ENCODE assay signal across 9 mouse cellular contexts in genomic region chr5:139724336-139725116, GRCm38 (mm10). TPM values are rescaled to one million over a fixed set of nuclear protein-coding genes. Genes with fewer than 3 reads are reported as not detected.
A peak's percentile ranks its signal among the peaks of the same experiment; 100 is the strongest.
DNase-seq lines count a peak whose midpoint lies in the region; ATAC-seq and TF ChIP-seq lines count a peak whose summit lies in the region.
"Had no signal": no experiment of that assay in that cellular context is flagged by ENCODE, and none has a peak within 500 bp of the region (broad histone marks: within the 10 kb centered on the region; RNA-seq: fewer than 3 reads in every experiment).

No protein-coding gene starts in this region.

- WGBS in kidney, adult 2 months, result 34% methylated on average over 10 of the region's 10 CpGs
- 76% methylated on average over 10 of the region's 10 CpGs for WGBS in liver, postnatal 0 days (ENCODE audit: insufficient replicate concordance)

- no peak for TF ChIP-seq EP300 in liver, postnatal 0 days (IDR thresholded peaks at IDR 0.05; ENCODE audit: low read depth)

- H3K27ac ChIP-seq in kidney, adult 2 months (ENCODE audit: insufficient read depth, low read depth, low read length), result peak overlapping the region; percentile 34; the same call in 1 of the 2 replicates
- peak overlapping the region; percentile 2; the same call in 1 of the 2 replicates for H3K27ac ChIP-seq in liver, postnatal 0 days (ENCODE audit: low read depth)
- H3K27ac ChIP-seq in layer of hippocampus, adult 2 months, result no peak overlapping the region
- H3K27ac ChIP-seq: macrophage had no signal

- H3K4me1 ChIP-seq in kidney, adult 2 months (ENCODE audit: control insufficient read depth, insufficient read depth, low read length), result peaks cover 6% of the 10 kb centered on the region
- H3K4me1 ChIP-seq in liver, postnatal 0 days (ENCODE audit: insufficient read depth), result peaks cover 7% of the 10 kb centered on the region

- no peak overlapping the region for H3K4me2 ChIP-seq in liver, postnatal 0 days (ENCODE audit: low read depth, low read length)

- TF ChIP-seq CTCF in kidney, adult 2 months (conservative IDR thresholded peaks at IDR 0.05; ENCODE audit: insufficient read depth, insufficient read length, low read depth, low read length), result no peak
- TF ChIP-seq CTCF in liver, postnatal 0 days (IDR thresholded peaks at IDR 0.05; ENCODE audit: low read depth), result no peak
- TF ChIP-seq CTCF in layer of hippocampus, adult 2 months (conservative IDR thresholded peaks at IDR 0.05), result no peak

- ATAC-seq in liver, postnatal 0 days, result no peak
- ATAC-seq in monocyte, adult 5-6 weeks (replicated peaks; ENCODE audit: insufficient number of reproducible peaks, low FRiP score, low TSS enrichment, poor library complexity, severe bottlenecking), result no peak

- DNase-seq in kidney, adult 2 months, result peak; percentile 54
- no peak for DNase-seq in kidney, adult 18-20 months
- peak; percentile 82 for DNase-seq in embryo, embryonic 9.5 days (ENCODE audit: extremely low spot score)
- DNase-seq in gastrocnemius, postnatal 25 days, result peak; percentile 57
- DNase-seq in liver, postnatal 0 days, result no peak
- no peak for DNase-seq in layer of hippocampus, adult 2 months (ENCODE audit: low spot score in 2 of 2)
- DNase-seq: right cerebral cortex, adult 18-20 months had no signal

- no peak overlapping the region for H3K9ac ChIP-seq in liver, postnatal 0 days (replicated peaks)

- no peaks in the 10 kb centered on the region for H3K36me3 ChIP-seq in kidney, adult 2 months (ENCODE audit: control insufficient read depth, insufficient read depth, low read length)
- no peaks in the 10 kb centered on the region; the same call in 1 of the 2 replicates for H3K36me3 ChIP-seq in liver, postnatal 0 days (replicated peaks; ENCODE audit: insufficient read depth, low read length)

- no peak overlapping the region for H3K4me3 ChIP-seq in kidney, adult 2 months (ENCODE audit: insufficient read depth, low read depth, low read length)
- no peak overlapping the region for H3K4me3 ChIP-seq in liver, postnatal 0 days (ENCODE audit: low read depth, low read length)
- no peak overlapping the region for H3K4me3 ChIP-seq in layer of hippocampus, adult 2 months

- no peaks in the 10 kb centered on the region for H3K9me3 ChIP-seq in liver, postnatal 0 days (ENCODE audit: low read length)

- TF ChIP-seq POLR2A in kidney, adult 2 months (IDR thresholded peaks at IDR 0.05; ENCODE audit: low read depth, low read length), result no peak

- no peaks in the 10 kb centered on the region for H3K27me3 ChIP-seq in kidney, adult 2 months (replicated peaks; ENCODE audit: control insufficient read depth, insufficient read depth, low read length)
- no peaks in the 10 kb centered on the region for H3K27me3 ChIP-seq in liver, postnatal 0 days (ENCODE audit: insufficient read depth, low read length)

RNA-seq across cellular contexts. Expression of gene Micall2, which starts 11.6 kb away (rescaled TPM):
- polyA plus RNA-seq in kidney, adult 2 months (2012; rRNA removed), result 3.3 and 3.4 TPM in 2 replicates
- total RNA-seq in gastrocnemius, postnatal 25 days (2021), result 1 to 10 TPM in 1 of 2 experiments, under 1 TPM in 1; 0.64 to 1.3 TPM
- 4.9 and 5.8 TPM in 2 replicates for polyA plus RNA-seq in liver, postnatal 0 days (2015; fragmentation: Nextera tagmentation; extraction: Ambion mirVana)
- total RNA-seq in monocyte, adult 5-6 weeks (2017), result 0.57 to 5.3 TPM in 2 of 3 replicates, not detected in the other
- 1 to 10 TPM; 1.4 to 1.6 TPM for total RNA-seq in layer of hippocampus, adult 2 months (2021)

RNA-seq across cellular contexts. Expression of gene Ints1, which starts 50.9 kb away (rescaled TPM):
- polyA plus RNA-seq in kidney, adult 2 months (2012; rRNA removed), result 40.1 and 42.2 TPM in 2 replicates
- 10 to 100 TPM; 25.6 to 32.1 TPM for total RNA-seq in gastrocnemius, postnatal 25 days (2021)
- polyA plus RNA-seq in liver, postnatal 0 days (2015; fragmentation: Nextera tagmentation; extraction: Ambion mirVana), result 5.6 and 6.4 TPM in 2 replicates
- total RNA-seq in monocyte, adult 5-6 weeks (2017), result 28.1 to 36.6 TPM (median 32.7 TPM) in 3 replicates
- total RNA-seq in layer of hippocampus, adult 2 months (2021), result 100 to 1,000 TPM in 1 of 2 experiments, 10 to 100 TPM in 1; 94.7 to 103 TPM

Comparison
In these comparisons a context has a peak if more than half of its experiments do, and no peak if none do; other contexts are left out.
1. DNase-seq: peak in kidney, adult 2 months (single experiment), embryo, embryonic 9.5 days (single experiment) and gastrocnemius, postnatal 25 days (single experiment); none in kidney, adult 18-20 months (single experiment), liver, postnatal 0 days (single experiment) and layer of hippocampus, adult 2 months (0 of 2).